Mouse (Mus musculus): Measurements from ENCODE around the gene Ctnna2.

The Ctnna2 gene

DNA sequence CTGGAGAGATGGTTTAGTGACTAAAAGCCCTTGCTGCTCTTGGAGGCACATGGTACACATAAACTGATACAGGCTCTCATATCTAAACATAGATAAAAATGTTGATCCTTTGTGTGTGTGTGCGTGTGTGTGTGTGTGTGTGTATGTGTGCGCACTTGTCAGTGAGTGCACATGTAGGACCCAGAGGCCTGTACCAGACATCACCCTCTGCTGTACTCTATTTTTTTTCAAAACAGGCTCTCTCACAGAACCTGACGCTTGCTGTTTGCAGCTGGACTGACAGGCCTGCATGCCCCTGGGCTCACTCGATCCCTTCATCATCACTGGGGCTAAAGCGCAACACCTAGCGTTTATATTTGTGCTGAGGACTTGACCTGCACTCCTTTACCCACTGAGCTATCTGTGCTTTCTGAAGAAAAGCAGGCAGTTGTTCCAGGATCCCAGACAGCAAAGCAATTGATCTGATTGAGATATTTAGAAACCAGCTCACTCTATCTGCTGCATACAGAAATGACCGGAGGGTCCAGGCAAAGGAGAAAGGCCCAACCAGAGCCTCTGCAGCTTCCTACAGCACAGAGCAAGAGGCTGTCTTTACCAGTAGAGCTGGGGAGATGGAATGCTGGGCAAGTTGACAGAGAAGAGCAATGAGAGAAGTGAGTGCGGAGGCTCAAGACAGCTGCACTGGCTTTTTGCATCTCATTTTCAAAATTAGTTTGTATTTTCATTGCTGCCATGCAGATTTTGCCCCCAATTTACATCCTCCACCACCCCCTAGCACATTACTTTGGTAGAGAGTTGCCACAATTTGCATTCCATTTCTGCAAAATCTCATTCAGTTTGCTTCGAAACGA lies 870.2 kb downstream of the Ctnna2 start:
- DNase-seq = no peak

DNA sequence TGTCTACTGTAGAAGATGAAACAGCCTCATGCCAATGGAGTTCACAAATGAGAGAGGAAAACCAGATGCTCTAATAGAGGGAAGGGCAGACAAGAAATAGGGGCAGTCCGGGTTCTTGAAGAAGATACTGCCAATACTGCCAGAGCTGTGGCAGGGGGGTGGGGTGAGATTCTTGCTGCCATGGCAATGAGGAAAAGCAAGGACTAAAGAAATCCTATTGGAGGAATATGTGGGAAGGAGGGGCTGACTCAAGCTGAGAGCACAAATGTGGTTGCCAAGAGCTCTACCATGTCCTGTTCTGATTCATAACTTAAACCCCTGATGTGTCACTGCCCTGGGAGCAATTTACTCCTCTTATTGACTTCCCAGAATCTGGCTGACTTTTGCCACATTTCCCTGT lies 878.5 kb downstream of the Ctnna2 start:
- DNase-seq = no peak

DNA sequence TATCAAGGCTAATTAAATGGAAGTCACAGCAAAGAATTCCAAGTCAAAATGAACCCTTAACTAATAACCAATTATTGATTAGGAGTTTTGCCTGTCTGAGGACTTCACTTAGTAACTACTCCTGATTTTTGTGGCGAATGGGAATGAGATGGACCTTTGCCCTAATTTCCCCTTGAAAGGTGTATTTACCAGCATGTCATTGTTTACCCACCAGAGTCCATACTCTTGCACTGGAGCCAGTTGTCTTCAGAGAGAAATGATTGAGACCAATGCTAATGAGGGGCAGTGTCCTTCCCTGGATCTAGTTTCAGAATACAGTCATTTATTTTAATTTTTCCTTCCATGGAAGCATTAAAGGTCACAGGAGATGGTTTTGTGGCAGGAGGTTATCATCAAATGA lies 881.0 kb downstream of the Ctnna2 start:
- DNase-seq = no peak

DNA sequence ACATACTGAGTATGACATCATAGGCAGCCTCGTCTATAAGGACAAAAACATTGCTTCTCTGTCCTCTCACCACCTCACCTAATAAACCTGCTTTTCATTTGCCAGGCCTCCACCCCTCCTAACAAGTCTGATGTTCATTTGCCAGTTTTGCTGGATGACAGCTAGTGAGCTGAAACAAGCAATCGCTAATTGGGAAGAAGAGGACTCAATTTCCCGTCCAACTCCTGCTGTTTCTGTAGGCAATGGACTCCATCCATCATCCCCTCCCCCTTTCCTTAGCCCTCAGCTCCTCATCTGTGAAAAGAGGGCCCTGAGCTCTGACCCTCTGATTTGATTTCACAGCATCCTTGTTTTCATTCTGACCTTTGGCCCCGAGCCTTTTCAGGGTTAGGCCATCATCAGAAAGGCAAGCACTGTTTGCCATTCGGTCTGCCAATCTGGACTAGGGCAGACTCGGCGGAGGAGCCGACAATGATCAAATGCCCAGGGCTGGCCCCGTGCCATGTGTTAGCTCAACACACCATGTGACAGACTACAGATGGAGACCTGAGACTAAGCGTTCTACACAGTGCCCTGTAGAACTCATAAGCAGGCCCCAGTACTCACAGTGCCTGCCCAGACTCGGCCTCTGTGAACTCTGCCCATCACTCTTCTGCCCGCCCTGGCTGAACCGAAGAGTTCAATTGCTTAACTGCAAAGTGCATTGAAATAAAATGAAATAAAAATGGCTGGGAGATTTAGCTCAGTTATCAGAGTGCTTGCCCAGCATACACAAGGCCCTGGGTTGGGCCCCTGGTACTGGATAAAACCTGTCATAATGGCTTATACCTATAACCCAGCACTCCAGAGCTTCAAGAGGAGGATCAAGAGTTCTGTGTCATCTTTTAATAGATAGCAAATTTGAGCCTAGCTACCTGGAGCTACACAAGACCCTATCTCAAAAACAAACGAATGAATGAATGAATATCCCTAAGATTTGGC lies 903.8 kb downstream of the Ctnna2 start:
- DNase-seq = no peak

DNA sequence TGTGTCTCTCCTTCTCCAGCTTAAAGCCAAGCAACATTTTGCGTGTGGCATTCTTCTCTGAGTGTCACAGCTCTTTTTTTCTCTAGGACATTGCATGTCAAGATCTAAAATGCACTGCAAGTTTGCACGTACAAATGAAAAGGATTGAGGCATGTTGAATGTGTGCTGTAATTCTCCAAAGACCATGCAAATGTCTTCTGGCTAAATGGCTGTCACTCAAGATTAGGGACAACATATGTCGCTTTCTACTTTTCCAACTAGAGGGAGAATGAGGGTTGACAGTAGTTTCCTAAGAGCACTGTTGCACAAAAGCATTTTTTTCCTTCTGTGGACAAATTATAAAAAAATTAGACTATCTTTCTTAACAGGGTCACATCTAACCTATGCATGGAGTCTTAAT lies 909.9 kb downstream of the Ctnna2 start:
- no peak for DNase-seq

DNA sequence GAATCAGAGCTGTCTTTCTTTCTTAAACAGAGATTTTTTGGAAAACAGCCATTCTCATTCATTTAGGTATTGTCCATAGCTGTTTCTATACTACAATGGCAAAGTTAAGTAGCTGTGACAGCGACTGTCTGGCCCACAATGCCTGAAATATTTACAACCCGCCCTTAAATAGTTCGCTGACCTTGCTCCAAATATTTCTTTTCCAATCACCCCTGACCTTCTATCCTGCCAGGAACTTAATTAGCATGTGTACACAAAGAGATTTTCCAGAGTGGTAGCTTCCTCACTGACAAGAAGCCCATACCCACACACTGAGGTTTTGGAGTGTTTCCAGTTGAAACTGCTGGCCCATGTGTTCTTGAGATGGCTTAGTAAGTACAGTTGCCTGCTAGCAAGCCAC lies 928.8 kb downstream of the Ctnna2 start:
- DNase-seq = no peak

DNA sequence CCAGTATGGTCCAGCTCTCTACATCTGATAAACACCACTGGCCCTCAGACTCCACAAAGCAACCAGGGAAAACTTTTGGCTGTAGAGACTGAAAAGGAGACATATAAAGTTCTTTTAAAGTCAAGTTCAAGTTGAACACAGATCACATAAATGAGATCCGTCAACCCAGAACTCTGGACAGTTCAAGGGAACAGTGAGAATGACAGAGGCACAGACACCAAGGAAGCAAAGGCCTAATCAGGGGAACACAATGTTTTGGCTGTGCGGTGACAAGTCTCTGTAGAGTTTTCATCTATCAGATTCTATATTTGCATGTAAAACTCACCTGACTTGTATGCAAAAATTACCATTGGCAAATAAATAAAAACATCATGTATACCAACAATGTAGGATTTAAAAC lies 929.3 kb downstream of the Ctnna2 start:
- DNase-seq = no peak

DNA sequence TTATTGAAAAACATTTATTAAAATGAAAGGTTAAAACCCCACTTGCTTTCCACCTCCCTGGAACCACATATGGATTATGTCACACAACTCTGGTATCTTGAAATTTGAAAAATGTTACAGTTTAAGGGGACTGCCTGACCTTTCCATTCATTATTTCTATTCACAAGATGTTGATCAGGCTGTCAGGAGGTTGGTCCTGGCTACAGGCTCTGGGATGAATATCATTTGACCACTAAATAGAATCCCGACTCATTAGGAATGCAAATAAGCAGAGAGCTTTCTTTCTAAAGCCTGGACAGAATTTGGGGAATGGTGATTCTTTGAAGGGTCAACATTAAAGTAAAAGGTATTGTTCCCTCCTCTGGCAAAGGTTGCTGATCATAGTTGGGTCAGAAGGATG lies 931.9 kb downstream of the Ctnna2 start:
- DNase-seq = no peak

DNA sequence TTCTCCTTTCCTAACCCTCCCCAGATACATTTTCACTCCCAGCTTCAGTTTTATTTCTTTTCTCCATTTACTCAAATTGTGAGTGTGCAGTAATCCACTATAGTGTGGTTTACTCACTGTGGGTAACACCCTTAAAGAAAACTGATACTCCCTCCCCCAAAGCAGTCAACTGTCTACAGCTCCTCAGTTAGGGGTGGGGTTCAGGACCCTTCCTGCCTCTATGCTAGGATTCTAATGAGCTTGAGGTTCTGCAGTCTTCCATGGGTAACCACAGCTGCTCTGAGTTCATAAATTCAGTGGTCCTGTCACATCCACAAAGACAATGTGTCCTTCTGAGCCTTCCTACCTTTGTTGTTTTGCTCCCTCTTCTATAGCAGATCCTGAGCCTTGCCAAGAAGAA lies 954.4 kb downstream of the Ctnna2 start:
- DNase-seq = no peak

DNA sequence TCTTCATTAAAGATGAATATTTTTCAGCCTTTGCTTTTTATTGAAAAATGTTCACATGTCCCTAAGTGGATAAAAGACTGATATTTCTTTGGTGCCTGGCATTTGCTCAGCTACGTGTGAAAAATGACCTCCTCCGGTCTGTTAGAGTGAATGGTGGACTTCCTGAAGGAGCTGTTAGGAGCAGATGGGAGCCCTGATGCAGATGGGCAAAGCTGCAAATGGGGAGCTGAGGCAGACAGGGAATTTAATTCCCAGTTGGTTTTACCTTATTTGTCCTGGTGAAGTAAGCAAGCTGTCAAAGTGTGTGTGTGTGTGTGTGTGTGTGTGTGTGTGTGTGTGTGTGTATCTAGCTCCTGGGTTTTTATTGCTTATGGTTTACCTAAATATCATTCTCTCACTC lies 966.3 kb downstream of the Ctnna2 start:
- DNase-seq = no peak

DNA sequence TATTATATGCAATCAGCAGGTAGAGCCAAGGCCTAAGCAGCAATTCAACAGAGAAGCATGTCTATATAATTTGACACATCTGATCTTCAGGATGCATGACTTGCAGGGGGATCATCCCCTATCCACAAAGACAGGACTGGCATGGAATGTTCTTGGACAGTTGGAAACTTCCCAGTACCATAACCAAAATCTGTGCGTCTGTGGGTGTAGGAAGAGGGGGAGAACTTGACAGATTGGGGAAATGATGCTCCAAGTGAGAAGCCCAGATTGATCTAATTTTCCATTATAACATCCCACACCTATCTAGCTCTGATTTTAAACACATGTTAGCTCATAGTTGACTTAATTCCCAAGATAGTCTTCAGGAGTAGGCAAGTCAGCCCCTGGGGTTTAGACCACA lies 968.5 kb downstream of the Ctnna2 start:
- DNase-seq = no peak

DNA sequence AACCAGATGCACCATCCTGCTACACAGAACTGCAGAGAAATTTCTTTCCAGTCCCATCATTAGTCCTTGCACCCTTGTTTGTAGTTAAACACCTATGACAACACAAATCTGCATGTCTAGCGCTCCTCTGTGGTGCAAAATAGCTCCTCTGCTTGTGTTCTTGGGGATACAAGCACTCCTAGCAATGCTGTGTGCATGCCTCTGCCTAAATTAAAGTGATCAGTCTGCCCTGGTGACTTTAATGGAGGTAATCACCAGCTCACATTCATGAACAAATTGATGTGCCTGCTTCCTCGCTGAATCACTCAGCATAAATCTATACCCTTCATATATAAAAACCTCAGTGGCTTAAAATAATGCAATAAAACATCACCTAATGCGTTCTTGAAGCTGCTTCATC lies 987.4 kb downstream of the Ctnna2 start:
- no peak for DNase-seq

DNA sequence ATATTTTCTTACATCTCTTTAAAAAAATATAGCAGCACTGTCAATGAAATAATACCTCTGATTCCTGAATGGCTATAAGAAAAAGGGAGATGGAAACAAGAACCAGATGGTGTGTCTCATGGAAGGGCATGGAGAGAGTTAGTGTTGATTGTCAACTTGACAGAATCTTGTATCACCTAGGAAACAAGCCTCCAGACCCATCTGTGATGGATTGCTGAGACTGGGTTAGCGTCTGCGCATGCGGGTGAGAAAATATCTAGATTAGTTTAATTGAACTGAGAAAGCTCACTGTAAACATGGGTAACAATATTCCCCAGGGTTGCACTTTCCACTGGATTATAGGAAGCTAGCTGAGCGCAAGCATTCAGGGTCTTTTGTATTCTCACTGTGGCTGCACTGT lies 994.7 kb downstream of the Ctnna2 start:
- DNase-seq = no peak

DNA sequence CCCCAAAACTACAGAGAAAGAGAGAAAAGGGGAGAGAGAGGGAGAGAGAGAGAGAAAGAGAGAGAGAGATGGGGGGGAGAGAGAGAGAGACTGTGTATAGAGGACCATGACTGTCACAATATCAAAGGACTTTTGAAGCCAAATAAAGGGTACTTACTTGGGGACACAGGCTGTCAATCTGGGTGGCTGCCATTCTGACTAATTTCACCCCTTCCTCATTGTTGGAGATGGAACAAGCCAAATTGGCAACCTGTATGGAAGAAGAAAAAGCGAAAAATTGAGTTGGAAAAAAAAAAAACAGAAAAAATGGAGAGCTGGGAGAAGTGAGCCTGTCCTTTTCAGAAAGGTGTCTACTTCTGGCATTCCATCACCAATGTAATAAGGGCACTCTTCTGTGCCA lies 997.8 kb downstream of the Ctnna2 start:
- DNase-seq = no peak

DNA sequence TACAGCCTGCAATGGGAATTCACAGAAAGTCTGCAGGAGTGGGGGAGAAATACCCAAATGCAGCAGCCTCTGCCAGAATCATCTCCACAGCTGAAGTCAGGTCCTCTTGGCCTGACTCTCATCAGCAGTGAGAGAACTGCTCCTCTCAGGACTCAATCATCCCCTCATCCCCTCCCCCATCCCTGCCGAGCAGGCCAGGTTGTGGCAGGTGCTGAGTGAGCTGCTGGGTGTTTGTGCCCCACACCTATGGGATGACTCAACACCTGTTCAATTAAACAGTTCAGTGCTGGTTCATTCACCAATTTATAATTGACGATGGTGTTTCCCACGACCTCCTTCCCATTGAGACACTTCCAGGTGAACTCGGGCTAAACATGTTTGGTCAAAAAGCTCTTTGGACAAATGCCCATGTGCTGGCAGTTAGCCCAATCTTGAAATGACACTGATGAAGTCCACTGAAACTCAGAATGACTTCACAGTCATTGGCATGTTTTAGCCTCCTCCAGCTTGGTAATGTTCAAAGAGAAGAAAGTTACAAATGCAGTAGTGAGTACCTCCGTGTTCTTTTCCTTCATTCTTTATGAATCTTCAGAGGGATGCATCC lies 1000.1 kb downstream of the Ctnna2 start:
- no peak for DNase-seq

DNA sequence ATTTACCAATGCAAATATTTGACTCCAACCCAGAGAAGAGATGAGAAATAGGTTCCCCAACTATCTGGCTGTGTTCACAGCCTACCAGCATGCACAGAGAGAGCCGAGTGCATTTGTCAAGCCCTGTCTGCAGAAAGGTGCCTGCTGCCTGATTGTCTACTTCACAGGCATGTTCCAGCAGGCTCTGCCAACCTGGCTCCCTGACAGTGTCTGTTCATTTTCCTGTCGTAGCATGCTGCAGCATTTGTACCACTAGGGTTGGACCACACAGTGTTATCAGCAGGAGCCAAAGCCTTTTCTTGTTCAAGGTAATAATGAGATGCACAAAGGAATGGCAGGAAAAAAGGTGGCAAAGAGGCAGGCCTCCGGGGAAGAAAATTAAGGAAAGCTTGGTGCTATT lies 1001.7 kb downstream of the Ctnna2 start:
- no peak for DNase-seq

DNA sequence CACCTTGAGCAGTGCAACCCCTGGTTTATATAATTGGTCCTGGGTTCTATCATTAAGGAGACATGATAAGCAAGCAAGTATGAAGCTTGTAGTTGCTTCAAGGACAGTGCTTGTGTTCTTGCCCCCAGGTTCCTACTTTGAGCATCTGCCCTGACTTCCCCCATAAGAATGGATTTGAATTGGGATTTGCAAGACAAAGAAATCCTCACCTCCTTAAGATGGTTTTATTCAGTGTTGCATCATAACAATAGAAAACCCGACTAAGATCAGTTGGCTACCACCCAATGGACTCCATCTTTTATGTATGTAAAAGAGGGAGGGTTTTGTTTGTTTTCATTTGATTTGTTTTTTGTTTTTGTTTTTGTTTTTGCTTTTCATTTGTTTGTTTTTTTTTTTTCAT lies 1005.2 kb downstream of the Ctnna2 start:
- no peak for DNase-seq

DNA sequence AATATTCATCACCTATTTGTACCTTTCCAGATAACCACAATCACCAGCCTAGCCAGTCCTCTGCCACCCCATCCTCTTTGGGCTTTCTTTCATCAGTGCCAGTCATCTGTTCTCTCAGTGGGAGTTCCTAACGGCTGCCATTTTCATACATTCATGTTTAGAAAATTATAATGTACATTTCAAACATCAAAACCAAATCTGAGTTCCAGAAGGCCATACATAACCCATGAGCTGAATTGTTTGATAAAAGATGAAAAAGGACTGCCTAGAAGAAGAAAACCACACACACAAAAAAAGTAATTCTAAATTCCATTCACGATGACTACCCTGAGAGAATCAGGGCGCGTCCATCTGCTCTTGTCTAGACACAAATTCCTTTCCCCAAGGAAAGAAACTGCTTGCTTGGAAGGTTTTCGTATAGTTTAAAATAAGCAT lies 1014.5 kb downstream of the Ctnna2 start:
- DNase-seq = no peak

DNA sequence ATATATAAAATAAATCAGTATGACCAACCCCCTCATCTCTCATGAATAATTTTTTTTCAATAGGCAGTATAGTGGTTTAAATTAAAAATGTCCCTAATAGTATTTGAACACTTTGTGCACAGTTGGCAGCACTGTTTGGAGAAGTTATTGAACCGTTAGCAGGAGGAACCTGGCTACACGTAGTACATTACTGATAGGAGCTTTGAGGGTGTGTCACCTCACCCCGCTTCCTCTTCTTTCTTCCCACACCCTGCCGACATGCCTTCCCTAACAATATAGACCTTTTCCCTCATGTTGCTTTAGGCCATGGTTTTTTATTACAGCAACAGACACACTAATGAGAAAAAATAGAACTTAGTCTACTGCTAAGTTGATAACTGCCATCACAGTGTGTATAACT lies 1071.4 kb downstream of the Ctnna2 start:
- DNase-seq = no peak

DNA sequence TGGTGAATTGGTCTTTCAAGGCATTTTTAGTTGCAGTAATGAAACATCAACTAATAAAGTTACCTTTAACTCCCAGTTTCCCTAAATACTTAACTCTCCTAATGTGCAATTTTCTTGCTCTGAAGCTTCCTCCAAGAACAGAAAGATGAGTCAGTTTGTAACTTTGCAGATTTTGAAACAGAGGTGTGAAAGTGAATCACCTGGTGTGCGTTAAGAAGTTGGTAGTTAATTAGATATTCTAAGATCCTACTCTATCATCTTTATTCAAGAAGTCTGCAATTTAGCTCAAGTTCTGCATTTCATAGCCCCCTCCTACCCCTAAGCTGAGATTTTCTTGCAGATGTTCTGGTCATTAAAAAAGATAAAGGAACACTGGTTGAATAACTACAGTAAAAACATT lies 1082.3 kb downstream of the Ctnna2 start:
- DNase-seq = no peak

Measured in spleen, adult 18-20 months (tissue).